Mouse (Mus musculus) neural tube, embryonic 14.5 days (tissue): ENCODE measurements around the gene Myo1d. TPM values are rescaled to one million over a fixed set of nuclear protein-coding genes. Genes with fewer than 3 reads are reported as not detected.

Experiments used
- ATAC-seq: fragments of 200-750 bp; cut with Nextera tagmentation; 2 replicates; pipeline ENCODE4 v1.8.0; 2017; ENCODE audit warnings: low read depth, mild to moderate bottlenecking, moderate TSS enrichment, moderate library complexity
- H3K27ac ChIP-seq: fragments of 300-500 bp; sonication (generic); 2 replicates; pipeline ENCODE4 v1.5.1; 2014; ENCODE audit warnings: low read depth, mild to moderate bottlenecking, control low read depth, low read length, moderate library complexity, mixed read lengths
- H3K27me3 ChIP-seq: fragments of 300-500 bp; sonication (generic); 2 replicates; pipeline ENCODE4 v1.6.1; 2014; ENCODE audit warnings: low read length; ENCODE audit not compliant: control insufficient read depth, insufficient read depth
- H3K36me3 ChIP-seq: fragments of 300-500 bp; sonication (generic); 2 replicates; pipeline ENCODE4 v1.6.1; 2014; ENCODE audit warnings: low read length, mixed read lengths; ENCODE audit not compliant: control insufficient read depth, insufficient read depth
- H3K4me1 ChIP-seq: fragments of 300-500 bp; sonication (generic); 2 replicates; pipeline ENCODE4 v1.6.1; 2014; ENCODE audit warnings: low read length; ENCODE audit not compliant: control insufficient read depth, insufficient read depth
- H3K4me2 ChIP-seq: fragments of 300-500 bp; sonication (generic); 2 replicates; pipeline ENCODE4 v1.6.1; 2014; ENCODE audit warnings: mild to moderate bottlenecking, low read depth, low read length, control low read depth
- H3K4me3 ChIP-seq: fragments of 300-500 bp; sonication (generic); 2 replicates; pipeline ENCODE4 v1.5.1; 2014; ENCODE audit warnings: low read depth, low read length, control low read depth, mixed read lengths
- H3K9ac ChIP-seq: fragments of 300-500 bp; sonication (generic); replicated peaks from 2 replicates; pipeline ENCODE4 v1.6.1; 2014; ENCODE audit warnings: low read depth, mild to moderate bottlenecking, control low read depth, low read length, mixed read lengths
- H3K9me3 ChIP-seq: fragments of 300-500 bp; sonication (generic); 2 replicates; pipeline ENCODE4 v1.6.1; 2016; ENCODE audit warnings: low read length; ENCODE audit not compliant: control insufficient read depth
- WGBS: fragments of 180-500 bp; shearing (Covaris S2); extraction: QIAGEN DNeasy Blood & Tissue Kit; methylation state at CpG from one replicate; pipeline ENCODE4 v1.1.7; 2014; 5-methylcytosine and 5-hydroxymethylcytosine counted together
- polyA plus RNA-seq: library from polyadenylated mRNA; unstranded; fragments of >200 nt; fragmentation: Nextera tagmentation; extraction: Ambion mirVana; gene quantifications from 2 replicates; pipeline ENCODE4 v1.2.1, GENCODE M21; 2014

Myo1d gene
- polyA plus RNA-seq, 1 experiment from 2014 or later: 2.4 TPM

DNA sequence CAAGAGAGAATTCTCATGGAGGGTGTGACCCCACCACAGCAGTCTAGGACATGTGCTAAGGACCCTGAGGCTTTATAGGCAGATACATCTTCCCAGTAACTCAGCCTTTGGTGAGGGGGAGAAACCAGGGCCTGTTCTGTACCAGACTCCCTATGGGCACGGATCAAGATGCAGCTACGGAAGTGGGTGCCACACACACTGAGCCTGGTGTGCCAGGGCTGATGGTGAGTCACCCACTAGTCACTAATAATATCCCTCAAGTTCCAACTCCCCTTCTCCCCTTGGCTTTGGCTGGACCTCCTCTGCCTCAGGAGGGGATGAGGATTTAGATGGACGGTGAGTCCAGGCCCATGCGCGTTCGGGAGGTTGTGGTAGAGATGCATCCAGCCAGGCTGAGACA, 283.9 kb downstream of the Myo1d start:
- H3K27ac ChIP-seq: no peak overlapping the region
- WGBS: 96% methylated on average over 6 of the region's 6 CpGs
- H3K27me3 ChIP-seq: no peaks in the 10 kb centered on the region
- no peak overlapping the region for H3K4me2 ChIP-seq
- ATAC-seq: no peak
- H3K9me3 ChIP-seq: no peaks in the 10 kb centered on the region
- H3K9ac ChIP-seq: no peak overlapping the region
- H3K4me1 ChIP-seq: peaks cover 19% of the 10 kb centered on the region
- no peak overlapping the region for H3K4me3 ChIP-seq
- H3K36me3 ChIP-seq: no peaks in the 10 kb centered on the region

DNA sequence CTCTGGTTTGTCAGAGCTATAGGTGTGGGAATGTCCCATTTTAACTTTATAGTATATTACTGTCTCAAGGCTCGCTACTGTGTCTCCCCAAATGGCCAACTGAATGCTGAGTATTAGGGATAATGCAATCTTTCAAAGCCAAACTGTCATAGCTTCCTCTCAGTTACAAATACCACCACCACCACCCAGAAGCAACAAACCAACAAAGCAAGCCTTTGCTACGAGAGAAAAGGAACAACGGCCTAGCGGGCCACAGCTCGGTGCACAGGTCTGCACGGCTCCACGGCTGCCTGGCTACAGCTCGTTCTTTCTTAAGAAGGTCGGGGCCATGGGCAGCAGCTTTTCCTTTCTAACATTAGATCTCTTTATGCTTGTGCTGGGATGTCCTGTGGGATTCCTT, 285.0 kb downstream of the Myo1d start:
- Histone ChIP-seq H3K4me2 (no peak overlapping the region), H3K9ac (no peak overlapping the region), H3K4me3 (no peak overlapping the region), H3K4me1 (peaks cover 16% of the 10 kb centered on the region), H3K27ac (no peak overlapping the region), H3K36me3 (no peaks in the 10 kb centered on the region), H3K27me3 (no peaks in the 10 kb centered on the region), H3K9me3 (no peaks in the 10 kb centered on the region)
- 71% methylated on average over 9 of the region's 9 CpGs for WGBS
- ATAC-seq: no peak

DNA sequence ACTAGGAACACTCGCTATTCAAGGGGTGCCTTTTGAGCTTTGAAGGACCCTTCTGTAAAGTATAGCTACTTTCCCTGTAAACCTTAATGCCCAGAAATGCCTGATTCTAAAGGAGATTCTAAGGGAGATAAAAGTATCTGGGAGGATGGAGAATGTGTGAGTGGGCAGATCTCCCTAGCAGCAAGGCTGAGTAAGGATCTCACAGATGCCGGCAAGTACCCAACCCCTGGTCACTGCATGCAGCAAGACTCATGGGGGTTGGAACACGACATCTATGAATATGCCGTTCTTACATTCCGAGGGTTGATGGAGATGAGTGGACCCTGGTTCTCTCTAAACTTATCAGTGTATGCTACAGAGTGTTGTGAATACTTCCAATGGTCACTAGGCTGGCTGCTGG, 286.6 kb downstream of the Myo1d start:
- no peak overlapping the region for H3K4me2 ChIP-seq
- H3K9me3 ChIP-seq: no peaks in the 10 kb centered on the region
- WGBS: 95% methylated on average over 5 of the region's 5 CpGs
- H3K4me1 ChIP-seq: peaks cover 17% of the 10 kb centered on the region; the same call in 1 of the 2 replicates
- no peaks in the 10 kb centered on the region for H3K36me3 ChIP-seq
- no peak for ATAC-seq
- no peak overlapping the region for H3K9ac ChIP-seq
- no peaks in the 10 kb centered on the region for H3K27me3 ChIP-seq
- H3K27ac ChIP-seq: no peak overlapping the region
- H3K4me3 ChIP-seq: no peak overlapping the region

DNA sequence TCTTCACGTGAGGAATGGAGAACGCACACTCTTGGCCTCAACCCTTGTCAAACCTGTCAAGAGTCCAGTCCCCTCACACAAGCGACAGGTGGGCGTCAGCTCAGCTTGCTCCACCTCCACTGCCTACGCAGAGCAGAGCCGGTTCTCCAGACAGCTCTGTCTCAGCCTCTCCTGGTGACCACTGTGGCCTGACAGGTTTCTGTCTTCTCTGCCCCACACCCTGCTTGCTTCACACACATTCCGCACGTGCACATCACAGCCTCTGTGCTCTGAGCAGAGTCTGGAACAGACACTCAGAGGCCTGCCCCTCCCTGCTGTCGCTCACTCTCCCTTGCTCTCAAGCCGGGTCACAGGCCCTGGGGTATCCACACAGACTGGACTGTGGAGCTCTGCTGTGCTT, 289.0 kb downstream of the Myo1d start:
- Histone ChIP-seq H3K4me1 (peaks cover 19% of the 10 kb centered on the region; the same call in 1 of the 2 replicates), H3K9ac (no peak overlapping the region), H3K4me3 (no peak overlapping the region), H3K9me3 (no peaks in the 10 kb centered on the region), H3K27me3 (no peaks in the 10 kb centered on the region), H3K4me2 (no peak overlapping the region), H3K36me3 (no peaks in the 10 kb centered on the region), H3K27ac (no peak overlapping the region)
- 80% methylated on average over 10 of the region's 10 CpGs for WGBS
- no peak for ATAC-seq

DNA sequence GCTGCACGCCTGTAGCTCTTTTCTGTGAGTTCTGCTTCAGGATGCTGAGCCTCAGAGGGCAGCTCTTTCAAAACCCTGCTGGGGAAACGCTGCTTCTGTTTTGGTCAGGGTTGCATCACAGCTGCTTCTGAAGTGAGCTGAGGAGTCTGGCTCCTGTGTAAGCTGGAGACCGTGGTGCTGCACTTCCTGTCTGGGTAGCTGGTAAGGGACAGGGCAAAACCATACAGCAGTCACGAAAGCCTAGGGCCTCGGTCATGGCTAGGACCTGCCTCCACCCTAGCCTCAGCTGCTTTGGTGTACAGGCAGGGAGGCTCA, 290.0 kb downstream of the Myo1d start:
- H3K9ac ChIP-seq: no peak overlapping the region
- WGBS: 75% methylated on average over 5 of the region's 5 CpGs

GRCm38 (mm10) chr11:80489172-80489881, 290.5 kb downstream of the Myo1d start:
- no peak overlapping the region for H3K9ac ChIP-seq
- no peaks in the 10 kb centered on the region for H3K9me3 ChIP-seq
- H3K36me3 ChIP-seq: no peaks in the 10 kb centered on the region
- ATAC-seq: no peak
- WGBS: 63% methylated on average over 12 of the region's 12 CpGs
- H3K27ac ChIP-seq: 0 out of 2 replicates have a peak overlapping the region, but pooled peaks have one; percentile 8
- no peak overlapping the region for H3K4me3 ChIP-seq
- no peaks in the 10 kb centered on the region for H3K27me3 ChIP-seq
- no peak overlapping the region for H3K4me2 ChIP-seq
- H3K4me1 ChIP-seq: peaks cover 28% of the 10 kb centered on the region

More for the DNA sequence above, 290.0 kb downstream of the Myo1d start:
- no peaks in the 10 kb centered on the region for H3K36me3 ChIP-seq
- no peak overlapping the region for H3K4me3 ChIP-seq
- H3K4me1 ChIP-seq: peaks cover 24% of the 10 kb centered on the region
- H3K4me2 ChIP-seq: no peak overlapping the region
- no peaks in the 10 kb centered on the region for H3K27me3 ChIP-seq
- 0 out of 2 replicates have a peak overlapping the region, but pooled peaks have one; percentile 8 for H3K27ac ChIP-seq
- no peak for ATAC-seq
- H3K9me3 ChIP-seq: no peaks in the 10 kb centered on the region

DNA sequence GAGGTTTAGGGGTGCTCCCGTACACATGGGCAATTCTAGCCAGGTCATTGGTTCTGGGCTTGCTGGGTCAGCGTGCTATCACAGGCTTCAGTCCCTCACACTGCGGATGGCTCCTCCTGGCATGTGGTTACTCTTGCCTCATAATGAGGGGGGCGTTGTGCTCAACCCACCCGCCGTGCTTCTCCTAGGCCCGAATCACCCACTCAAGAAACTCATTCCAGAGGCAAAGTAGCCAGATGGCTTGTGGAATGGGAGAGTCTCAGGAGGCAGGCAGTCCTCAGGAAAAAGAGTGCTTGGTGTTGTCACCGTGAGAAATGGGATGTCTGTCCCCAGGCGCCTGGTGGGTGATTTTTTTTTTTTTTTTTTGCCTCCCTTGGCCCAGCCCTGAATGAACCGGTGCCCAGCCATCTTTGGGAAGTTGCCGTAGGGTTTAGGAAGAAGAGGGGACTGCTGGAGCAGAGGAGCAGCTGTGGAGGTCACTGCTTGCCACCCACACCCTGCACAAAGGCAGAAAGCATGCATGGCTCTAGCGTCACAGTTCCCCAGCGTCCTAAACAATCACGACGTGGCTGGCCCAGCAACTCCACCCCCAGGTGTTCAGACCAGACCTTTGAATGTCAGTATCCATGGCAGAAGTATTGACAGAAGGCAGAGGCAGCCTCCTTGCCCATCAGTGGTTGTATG, 291.8 kb downstream of the Myo1d start:
- H3K9me3 ChIP-seq: no peaks in the 10 kb centered on the region
- H3K4me3 ChIP-seq: no peak overlapping the region
- H3K27me3 ChIP-seq: no peaks in the 10 kb centered on the region
- no peaks in the 10 kb centered on the region for H3K36me3 ChIP-seq
- no peak overlapping the region for H3K27ac ChIP-seq
- H3K4me2 ChIP-seq: no peak overlapping the region
- H3K4me1 ChIP-seq: peaks cover 35% of the 10 kb centered on the region
- no peak for ATAC-seq
- WGBS: 44% methylated on average over 15 of the region's 15 CpGs
- no peak overlapping the region for H3K9ac ChIP-seq

DNA sequence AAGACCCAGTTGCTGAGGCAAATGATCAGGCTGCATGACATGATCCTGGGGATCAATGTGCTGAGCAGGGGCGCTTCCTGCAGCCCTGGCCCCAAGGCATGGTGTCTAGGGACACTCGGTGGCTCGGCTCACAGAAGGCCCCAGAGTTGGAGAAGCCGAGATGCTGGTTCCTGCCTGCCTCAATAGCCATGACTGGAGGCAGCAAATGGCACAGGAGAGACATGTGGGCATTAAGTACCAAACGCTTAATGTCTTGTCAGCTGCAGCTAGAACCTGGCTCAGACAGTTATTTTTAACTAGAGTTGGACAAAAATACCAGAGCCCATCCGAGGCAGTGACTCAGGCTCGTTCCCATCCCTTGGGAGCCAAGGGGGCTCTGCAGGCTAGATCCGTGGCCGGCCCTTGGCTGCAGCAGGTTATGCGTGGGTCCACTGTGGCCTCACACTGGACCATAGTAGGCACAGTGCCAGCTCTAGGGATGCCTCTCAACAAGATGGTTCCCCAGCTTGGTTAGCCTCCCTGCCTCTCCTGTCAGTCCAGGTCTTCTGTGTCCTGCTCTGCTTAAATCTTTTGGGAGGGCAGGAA, 294.1 kb downstream of the Myo1d start:
- Histone ChIP-seq H3K36me3 (no peaks in the 10 kb centered on the region), H3K4me1 (peaks cover 55% of the 10 kb centered on the region), H3K9me3 (no peaks in the 10 kb centered on the region), H3K4me2 (no peak overlapping the region), H3K4me3 (no peak overlapping the region), H3K27me3 (no peaks in the 10 kb centered on the region), H3K27ac (no peak overlapping the region), H3K9ac (no peak overlapping the region)
- no peak for ATAC-seq
- WGBS: 79% methylated on average over 10 of the region's 10 CpGs

GRCm38 (mm10) chr11:80485120-80485551, 294.7 kb downstream of the Myo1d start:
- Histone ChIP-seq H3K4me1 (peaks cover 55% of the 10 kb centered on the region), H3K9ac (no peak overlapping the region), H3K27me3 (no peaks in the 10 kb centered on the region), H3K9me3 (no peaks in the 10 kb centered on the region), H3K4me3 (no peak overlapping the region), H3K36me3 (no peaks in the 10 kb centered on the region), H3K27ac (no peak overlapping the region), H3K4me2 (no peak overlapping the region)
- WGBS: 73% methylated on average over 9 of the region's 9 CpGs
- ATAC-seq: no peak
